Mouse (Mus musculus): Measurements from ENCODE around the gene Mamdc4.

Mamdc4 gene

DNA sequence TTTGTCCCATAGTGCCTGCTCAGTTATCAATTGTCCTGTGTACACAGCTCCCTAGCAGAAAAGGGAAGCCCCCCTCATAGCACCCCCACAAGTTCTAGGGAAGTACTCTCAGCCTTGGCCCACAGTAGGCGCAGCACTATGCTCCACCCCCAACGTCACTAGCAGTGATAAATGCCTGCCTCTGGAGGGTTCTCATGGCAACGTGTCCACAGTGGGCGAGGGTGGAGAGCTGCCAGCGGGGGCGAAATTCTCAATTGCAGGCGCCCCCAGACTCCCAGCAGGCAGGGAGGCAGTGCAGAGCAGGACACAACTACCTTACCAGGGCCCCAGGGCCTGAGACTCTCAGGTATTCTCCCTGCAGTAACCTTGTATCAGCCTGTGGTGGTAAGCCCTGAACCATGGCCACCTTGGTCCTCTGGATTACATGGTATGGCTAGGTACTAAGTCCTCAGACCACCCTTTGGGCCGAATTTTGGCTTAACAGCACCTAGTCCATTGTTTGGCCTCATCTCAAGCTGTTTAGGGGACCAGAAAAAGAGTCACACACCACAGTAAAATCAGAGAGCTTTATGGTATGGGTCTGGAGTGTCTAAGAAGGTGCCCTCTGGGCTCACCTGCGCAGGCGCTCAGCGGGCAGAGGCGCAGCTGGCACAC, 7.9 kb upstream of the Mamdc4 start:
- no peak for DNase-seq (ENCODE audit: low read depth, low spot score)

DNA sequence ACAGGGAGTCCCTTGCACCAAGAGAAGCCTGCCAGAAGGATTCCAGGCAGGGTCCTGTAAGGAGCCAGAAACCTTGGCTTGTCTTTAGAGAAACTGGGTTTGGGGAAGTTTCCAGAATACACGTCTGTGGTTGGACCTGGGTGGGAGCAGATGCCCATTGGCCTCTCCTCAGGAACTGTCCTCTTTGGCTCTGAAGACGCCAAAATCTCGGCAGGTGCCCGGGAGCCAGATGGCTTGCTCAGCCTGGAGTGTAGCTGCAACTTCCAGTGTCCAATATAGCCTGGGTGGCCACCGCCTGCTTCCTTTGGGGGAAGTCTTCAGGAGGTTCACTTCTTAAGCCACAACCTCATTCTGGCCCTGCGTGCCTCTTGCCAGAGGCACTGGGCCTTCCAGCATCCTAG, 7.3 kb upstream of the Mamdc4 start:
- DNase-seq (ENCODE audit: low read depth, low spot score) = no peak

DNA sequence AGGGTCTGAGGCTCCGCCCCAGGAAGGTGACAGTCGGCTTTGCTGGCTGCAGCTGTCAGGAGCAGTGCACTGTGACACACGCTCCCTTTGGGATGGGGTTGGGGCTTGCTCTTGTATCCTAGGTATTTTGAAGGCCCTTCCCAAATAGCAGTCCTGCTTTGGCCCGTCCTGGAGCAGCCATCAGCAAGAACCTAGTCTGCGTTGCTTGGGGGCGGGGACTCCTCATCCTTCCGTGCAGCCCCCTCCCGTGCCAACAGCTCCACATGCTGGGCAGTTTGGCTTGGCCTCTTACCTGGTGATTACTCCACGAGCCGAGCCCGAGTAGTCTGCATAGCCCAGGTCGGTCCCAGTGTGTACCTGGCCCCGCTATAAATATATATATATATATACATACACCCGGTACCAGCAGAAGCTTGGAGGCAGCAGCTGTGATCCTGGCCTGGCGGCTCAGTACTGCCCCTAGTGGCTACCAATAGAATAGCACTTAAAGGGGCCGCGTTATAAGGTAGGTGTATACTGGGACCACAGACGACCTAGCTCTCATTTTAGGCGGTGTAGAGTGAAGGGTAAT, 6.7 kb upstream of the Mamdc4 start, which contains the start of gene Ajm1:
Gene Ajm1, minus strand, starts transcription at position 464 of the 571 bp plus-strand sequence.
- DNase-seq (ENCODE audit: low read depth, low spot score) = peak; percentile 56

DNA sequence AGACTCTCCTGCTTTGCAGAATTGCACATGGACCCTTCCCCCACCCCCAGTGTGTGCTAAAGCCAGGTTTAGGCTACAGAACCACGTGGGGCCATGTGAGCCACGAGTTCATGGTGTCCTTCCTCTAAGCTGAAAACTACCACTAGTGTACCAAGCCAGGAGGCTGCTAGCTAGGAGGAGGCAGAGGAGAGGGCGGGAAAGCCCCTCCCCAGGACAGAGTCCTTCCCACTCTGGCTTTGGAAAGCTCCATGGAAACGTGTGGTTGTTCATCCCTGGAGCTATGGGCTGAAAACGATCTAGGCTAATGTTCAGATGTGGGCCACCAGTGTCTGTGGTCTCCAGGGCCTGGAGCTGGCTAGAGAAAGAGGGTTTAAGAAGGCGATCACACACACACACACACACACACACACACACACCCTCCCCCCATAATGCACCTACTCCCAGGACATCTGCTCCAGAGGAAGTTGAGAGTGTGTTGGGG, 6.0 kb upstream of the Mamdc4 start:
- no peak for DNase-seq (ENCODE audit: low read depth, low spot score)

DNA sequence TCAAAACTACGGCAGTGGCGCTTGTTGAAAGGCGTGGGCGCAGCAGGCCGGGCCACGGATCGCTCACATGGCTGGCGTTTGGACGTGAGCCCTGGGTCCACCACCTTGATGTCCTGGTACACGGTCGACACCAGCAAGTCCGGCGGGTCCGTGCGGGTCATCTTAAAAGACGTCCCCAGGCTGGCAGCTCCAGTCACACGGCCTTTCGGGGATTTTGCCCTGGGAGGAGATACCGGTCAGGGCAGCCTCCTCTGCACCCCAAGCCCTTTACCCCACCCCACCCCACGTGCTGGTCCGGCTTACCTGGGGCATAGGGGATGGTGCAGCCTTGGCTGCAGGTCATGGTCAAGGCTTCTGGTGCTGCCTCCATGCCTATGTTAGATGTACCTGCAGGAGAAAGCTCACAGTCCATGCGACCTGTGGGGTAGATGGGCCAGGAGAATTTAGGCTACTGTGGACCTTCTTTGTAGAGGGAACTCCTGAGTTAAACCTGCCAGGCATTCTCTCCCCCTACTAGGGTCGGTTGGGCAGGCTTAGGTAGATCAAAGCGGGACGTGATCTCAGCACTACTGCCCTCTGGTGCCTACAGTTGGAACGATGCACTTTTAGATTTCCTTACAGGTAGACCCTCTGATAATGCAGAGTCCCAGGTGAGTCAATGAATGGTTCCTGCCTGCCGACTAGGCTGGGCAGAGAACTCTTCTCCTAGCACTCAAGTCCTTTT, 5.3 kb upstream of the Mamdc4 start:
- no peak for DNase-seq (ENCODE audit: low read depth, low spot score)

DNA sequence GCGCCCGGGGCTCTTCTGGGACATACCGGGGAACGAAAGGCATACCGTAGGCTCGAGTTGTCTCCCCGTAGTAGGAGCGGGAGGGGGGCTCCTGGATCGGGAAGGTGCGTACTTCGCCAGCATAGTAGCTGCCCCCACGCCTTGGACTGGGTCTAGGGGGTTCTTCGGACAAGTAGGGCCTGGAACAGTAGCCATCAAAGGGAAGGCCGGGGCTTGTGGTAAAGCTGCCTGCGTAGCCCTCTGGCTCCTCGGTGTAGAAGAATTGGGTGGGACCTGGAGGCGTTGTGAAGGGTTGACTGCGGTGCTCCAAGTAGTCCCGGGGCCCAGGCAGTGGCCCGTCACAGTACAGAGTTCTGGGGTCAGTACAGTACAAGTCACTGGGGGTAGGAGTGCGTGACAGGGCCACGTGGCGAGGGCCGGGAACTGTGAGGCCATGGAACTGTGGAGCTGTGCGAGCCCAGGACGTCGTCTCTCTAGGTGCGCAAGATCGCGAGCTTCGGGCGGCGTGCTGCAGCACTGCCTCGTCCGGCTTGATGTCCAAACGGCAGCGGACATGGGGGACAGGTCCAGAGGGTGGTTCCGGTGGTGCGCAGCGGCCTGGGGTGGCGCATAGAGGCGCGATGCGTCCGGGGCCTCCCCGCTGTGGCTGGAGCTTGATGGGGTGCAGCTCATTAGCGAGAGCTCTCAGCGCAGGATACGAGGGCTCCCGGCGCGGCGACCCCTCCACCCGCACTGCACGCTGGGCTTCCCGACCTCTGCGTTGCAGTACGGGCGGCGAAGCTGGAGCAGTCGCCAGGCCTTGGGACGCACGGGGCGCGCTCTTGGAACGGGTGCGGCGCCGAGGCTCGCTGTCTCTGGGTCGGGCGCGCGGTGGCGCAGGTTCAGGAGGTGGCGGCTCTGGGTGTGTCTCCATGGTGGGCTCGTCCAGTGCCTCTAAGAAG, 4.4 kb upstream of the Mamdc4 start:
- no peak for DNase-seq (ENCODE audit: low read depth, low spot score)

DNA sequence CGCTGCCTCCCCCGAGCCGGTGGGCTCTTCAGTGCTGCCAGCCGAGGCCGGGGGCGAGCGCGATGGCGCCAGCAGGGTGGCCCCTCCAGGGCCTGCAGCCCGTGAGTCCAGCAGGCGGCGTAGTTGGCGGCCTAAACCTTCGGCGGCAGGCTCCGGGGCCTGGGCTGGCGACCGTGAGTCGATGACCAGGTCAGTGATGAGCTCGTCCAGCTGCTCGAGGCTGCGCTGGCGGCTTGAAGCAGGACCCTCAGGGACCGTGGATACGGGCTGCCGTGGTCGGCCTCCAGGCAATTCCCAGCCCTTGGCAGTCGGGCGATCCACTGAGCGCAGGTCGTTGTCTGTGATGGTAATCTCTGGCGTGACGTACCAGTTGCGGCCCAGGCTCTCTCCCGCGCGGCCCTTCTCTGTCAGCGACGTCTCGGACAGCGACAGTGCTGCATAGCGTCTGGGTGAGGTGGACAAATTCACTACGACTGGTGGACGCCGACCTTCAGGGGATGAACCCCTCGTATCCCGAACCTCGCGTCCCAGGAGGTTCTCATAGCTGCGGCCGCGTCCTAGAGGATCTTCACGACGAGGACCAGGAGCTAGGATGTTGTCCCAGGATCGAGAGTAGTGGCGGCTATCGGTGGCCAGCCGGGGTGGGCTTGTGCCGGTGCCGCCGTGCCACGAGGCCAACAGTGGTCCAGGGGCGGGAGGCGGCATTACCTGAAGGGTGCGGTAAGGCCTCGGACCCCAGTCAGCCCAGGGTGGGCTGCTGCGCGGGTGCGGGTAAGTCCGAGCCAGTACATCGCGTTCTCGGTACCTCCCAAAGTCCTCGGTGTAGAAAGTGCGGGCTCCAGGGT, 3.5 kb upstream of the Mamdc4 start:
- DNase-seq (ENCODE audit: low read depth, low spot score) = no peak

DNA sequence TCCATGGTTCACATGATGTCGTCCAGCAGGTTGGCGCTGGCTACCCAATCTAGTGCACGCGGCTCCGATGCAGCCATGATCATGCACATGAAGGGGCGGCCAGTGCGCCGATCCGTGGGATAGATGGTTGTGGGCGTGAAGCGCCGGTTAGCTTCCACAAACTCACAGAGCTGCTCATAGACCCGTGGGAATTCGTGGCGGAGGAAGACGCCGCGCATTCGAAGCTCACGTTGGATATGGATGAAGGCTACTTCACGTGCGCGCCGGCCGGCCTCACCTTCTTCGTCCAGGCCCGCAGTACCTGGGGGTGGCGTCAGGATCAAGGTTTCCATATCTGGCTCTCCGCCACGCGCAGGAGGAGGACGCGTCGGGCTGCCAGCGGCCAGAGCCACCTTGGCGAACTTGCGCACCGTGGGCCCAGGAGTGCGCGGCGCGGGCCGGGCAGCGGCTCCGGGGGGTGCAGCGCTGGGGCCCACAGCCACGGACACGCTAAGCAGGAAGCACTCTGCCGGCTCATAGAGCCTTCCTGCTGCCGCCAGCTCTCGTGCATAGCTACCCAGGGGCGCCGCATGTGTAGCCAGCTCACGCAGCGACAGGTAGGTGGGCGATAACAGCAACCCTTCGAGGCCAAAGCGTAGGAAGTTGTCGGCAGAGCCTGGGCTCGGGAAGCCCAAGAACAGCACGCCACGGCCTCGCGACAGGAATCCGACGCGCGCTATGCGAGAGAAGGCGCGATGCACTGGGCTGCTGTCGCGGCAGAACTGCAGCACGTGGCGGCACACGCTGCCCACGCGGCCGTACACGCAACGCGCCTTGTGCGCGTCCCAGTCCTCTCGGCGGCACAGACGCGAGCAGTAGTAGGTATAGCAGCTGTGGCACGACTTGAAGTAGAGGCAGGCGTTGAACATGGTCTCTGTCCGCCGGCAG, 2.6 kb upstream of the Mamdc4 start:
- DNase-seq (ENCODE audit: low read depth, low spot score) = no peak

DNA sequence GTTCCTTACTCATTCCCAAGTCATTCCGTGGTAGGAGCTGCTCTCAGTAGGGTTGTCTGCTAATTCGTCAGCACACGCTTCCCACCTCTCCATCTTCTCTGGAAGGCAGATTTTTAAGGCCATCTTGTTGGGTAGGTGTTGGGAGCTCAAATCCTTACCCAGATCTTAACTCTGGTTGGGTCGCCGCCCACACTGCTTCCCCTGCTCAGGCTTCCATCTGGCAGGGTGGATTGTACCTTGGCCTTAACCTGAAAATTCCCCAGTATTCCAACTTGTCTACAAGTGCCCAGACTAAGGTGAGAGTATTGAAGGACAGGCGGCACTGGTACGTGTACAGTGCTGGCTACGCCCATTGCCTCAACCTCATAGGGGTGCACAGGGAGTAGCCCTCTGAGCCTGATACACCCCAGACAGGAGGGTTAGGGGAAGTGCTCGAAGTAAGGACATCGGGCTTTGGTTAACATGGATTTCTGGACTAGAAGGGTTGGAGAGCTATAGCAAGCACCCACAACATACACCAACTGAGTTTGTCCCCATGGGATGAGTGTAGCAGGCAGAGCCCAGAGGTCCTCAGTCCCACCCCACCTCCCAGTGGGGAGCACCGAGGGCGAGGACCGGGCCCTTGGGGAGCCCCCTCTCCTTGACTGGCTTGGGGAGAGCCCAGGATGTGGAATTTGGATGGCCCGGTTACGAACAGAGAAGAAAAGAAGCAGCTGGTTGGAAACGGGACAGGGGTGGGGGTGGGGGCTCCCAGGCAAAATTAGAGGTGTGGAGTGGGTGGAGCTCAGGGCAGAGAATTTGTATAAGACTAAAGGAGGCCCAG, 1.6 kb upstream of the Mamdc4 start:
- DNase-seq (ENCODE audit: low read depth, low spot score) = no peak

DNA sequence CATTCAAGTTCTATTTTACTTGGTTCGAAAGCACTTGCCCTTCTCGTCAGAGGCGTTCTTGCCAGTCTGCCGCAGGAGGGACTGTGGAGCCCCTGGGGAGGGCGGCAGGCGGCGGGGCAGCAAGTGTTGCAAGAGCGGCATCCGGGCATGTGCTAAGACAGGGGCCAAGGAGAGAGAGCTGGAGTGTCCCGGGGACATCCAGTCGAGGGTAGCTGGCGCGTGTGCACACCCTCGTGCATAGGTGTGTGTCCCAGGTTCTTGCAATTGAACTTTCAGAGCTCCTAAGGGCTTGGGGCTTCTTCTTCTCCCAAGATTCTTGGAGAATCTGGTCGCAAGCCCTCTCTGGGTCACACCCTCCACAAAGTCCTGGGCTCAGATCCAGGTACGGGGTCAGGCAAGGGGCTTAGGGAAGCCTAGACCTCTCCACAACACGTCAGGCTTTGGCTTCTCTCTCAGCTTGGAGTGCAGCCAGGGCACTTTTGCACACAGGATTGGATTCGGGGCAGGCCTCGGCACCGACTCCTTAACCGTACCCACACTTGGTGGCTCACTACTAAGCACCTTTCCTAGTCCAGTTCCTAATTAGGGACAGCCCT, 885 bp upstream of the Mamdc4 start:
- DNase-seq (ENCODE audit: low read depth, low spot score) = peak; percentile 42

DNA sequence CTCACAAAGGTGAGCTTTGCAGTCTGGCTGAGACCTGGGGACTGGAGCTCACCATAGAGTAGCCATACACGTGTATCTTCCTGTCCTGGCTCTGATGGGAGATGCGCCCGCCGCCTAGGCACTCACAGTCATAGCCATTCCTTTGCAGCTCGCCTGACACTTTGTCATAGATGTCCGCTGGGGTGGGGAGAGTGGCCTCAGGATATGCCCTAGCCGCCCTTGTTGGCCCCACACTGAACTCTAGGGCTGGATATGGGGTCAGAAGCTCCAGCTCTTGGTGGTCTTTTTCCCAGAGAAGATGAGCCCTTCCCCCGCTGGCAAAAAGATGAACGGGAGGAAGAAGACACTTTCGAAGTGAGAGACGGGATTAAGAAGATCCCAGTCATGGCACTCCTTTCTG, 509 bp downstream of the Mamdc4 start:
- no peak for DNase-seq (ENCODE audit: low read depth, low spot score)

DNA sequence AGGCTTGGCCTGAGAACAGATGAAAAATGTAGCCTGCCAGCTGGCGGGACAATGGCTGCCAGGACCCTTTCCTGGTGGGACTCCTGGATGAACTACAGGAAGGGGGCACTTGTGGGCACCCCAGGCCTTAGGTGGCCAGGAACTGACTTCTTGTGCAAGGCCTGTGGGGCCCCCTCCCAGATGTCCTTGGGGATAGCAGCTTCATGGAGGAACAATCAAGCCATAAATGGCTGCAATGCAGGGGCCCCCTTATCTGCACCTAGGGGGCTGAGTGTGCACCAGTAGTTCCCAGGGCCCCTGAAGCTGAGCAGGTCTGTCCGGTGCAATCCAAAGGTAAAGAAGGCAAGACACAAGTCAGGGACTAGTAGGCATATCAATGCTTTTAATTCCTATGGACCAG, 1.6 kb downstream of the Mamdc4 start:
- DNase-seq (ENCODE audit: low read depth, low spot score) = no peak

DNA sequence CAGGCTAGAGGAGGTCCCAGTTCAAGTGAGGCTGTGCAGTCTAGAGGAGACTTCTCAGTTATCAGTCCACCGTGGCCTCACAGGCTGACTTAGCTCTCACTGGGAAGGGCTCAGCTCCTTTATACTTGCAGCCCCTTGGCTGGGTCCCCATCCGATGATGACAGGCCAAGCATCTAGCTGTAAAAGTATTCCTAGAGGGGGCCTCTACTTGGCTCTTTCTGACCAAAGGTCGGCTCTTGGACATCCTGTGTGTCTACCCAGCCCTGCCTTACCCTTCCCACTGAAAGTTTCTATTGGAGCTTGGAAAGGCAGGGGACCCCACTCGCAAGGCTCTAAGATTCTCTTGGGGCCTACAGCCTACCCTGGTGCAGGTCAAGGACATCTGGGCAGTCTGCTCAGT, 3.4 kb downstream of the Mamdc4 start:
- no peak for DNase-seq (ENCODE audit: low read depth, low spot score)

DNA sequence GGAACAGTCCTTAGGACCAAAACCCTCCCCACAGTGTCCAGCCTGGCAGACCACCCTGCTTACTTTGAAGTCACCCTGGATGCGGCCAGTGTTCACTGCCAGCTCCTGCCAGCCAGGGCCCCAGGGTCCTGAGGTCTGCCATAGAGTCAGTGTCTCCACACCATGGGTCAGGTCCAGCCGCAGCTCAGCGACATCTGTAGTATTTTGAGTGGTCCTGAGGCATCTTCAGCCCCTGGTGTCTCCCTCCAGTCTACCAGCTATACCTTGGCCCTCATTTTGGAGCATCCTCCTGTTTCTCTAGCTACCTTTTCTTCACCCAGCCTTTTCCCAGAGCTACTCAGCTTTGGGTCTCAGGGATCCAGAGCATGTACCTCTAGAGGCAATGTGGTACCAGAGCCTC, 5.3 kb downstream of the Mamdc4 start:
- DNase-seq (ENCODE audit: low read depth, low spot score) = no peak

DNA sequence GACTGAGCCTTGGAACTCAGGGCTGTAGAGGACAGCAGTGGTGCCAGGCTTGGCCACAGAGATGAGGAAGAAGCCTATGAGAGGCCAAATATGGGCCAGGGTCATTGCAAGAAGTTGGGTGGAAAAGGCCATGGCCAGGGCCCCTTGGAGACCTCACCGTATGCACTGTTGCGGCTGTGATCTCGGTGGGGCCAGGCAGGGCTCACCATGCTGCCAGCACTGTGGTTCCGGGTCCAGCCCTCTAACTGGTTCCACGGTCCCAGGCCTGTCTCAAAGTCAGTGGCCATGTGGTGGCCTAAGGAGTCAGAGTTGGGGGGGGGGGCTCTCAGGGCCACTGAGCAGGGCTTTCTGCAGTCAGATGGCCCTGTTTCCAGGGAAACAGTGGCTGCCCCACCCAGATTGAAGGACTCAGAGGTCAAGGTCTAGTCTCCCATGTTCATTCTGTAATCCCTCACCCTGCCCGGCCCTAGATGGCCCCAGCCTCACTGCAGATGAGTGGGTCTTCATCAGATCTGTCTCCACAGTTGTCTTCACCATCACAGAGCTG, 6.1 kb downstream of the Mamdc4 start:
- no peak for DNase-seq (ENCODE audit: low read depth, low spot score)

DNA sequence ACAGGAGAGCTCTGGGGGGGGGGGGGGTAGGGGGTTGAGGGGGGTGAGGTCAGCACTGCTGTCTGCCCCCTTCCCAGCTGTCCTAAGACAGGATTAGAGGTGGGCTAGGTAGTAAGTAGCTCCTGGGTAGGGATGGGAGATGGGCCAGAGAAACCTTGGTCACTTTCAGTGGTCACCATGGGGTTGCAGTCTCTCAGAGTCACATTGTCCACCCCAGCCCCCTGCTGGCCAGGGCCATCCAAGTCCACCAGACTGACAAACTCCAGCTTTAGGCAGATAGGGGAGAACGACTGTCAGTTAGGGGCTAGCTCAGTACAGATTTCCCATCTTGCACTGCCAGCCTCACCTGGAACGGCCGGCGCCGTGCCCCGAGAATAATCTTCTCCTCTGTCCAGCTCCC, 8.1 kb downstream of the Mamdc4 start:
- DNase-seq (ENCODE audit: low read depth, low spot score) = no peak

DNA sequence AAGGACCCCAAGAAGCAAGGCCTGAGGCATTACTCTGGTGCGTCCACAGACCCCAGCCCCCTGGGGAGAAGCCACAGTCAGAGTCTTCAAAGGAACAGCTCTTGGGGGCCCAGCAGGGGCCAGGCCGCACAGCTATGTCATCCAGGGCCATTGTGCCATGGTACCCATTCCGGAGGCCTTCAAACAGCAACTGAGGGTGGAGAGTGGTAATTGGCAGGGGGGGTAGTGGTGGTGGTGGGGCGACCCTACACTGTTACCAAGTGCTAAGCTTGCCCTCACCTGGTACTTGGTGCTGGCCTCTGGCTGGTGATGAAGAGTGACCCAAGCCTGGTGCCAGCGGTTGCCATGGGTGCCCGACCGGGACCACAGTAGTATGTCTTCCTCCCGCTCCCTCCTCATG, 8.9 kb downstream of the Mamdc4 start:
- DNase-seq (ENCODE audit: low read depth, low spot score) = no peak

DNA sequence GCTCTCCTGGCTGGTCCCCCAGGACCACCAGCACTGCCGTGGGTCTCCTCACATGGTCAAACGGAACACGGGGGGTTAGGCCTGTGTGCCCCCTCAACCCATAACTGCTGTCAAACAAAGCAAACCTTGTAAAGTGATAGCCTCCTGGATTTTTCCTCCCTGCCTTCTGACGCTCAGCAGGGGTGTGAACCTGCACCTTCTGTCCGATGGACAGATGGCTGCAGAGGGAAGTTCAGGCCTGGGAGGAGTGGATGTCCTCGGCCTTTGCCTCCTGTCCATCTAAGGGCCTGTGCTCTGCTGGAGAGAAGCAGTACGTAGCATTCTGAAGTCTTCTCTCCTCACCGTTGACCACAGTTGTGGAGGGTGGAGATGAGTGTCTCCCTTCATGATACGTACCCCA, 12.7 kb downstream of the Mamdc4 start:
- no peak for DNase-seq (ENCODE audit: low read depth, low spot score)
